Mouse (Mus musculus) lung, postnatal 0 days (tissue): ENCODE data around the gene Them7.

Experiments used
- CTCF ChIP-seq: IDR thresholded peaks from 2 replicates; pipeline ENCODE4 v1.5.1; 2016; ENCODE audit warnings: antibody characterized with exemption, mild to moderate bottlenecking
- EP300 ChIP-seq: IDR thresholded peaks from 2 replicates; pipeline ENCODE4 v1.6.1; 2016; ENCODE audit warnings: antibody characterized with exemption, mild to moderate bottlenecking, control low read depth

DNA sequence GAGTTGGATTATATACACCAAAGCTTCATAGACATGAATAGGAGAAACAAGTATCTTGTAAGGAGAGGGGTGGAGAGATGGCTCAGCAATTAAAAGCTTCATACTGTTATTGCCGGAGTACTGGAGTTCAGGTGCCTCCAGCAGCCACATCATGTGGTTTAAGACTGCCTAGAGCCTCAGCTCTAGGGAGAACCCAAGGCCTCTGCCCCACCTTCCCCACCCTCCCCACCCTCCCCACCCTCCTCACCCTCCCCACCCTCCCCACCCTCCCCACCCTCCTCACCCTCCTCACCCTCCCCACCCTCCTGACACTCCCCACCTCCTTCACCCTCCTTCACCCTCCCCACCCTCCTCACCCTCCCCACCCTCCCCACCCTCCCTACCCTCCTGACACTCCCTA lies 185.1 kb downstream of the Them7 start:
- TF ChIP-seq CTCF (no peak), EP300 (no peak)
